Mouse (Mus musculus) heart, postnatal 36 days (tissue): ENCODE results near the gene Kif27. TPM values are rescaled to one million over a fixed set of nuclear protein-coding genes. Genes with fewer than 3 reads are reported as not detected.

Source experiments
- DNase-seq, 2 experiments: peaks; one replicate each; pipeline ENCODE4 v3.0.0; 2021 to 2022
- intact Hi-C: fragments of 180-260 bp; cut with DNase I; formaldehyde crosslinking; loops from one replicate; pipeline ENCODE4 v1.15.1; 2025
- microRNA-seq, 2 experiments: library from miRNA; unstranded; fragments of <30 nt; microRNA quantifications; one replicate each; pipeline ENCODE4 v1.2.0; 2021; ENCODE audit warnings: borderline number of aligned reads in 2 of 2
- total RNA-seq, 2 experiments: library from RNA; stranded (reverse); gene quantifications; 2 replicates each; pipeline ENCODE4 v1.2.3; 2021

The Kif27 gene
- total RNA-seq, 2 experiments from 2014 or later = 0.06 to 0.08 TPM

- intact Hi-C loops = loop anchor here (1.0 kb wide), 3 partner anchors 100 to 301 kb away; no protein-coding TSS in a partner anchor
- DNase-seq = peak; percentile 83 to 90
Measured at GRCm38 (mm10) chr13:58287822-58288221, 71.1 kb downstream of the Kif27 start.

DNA sequence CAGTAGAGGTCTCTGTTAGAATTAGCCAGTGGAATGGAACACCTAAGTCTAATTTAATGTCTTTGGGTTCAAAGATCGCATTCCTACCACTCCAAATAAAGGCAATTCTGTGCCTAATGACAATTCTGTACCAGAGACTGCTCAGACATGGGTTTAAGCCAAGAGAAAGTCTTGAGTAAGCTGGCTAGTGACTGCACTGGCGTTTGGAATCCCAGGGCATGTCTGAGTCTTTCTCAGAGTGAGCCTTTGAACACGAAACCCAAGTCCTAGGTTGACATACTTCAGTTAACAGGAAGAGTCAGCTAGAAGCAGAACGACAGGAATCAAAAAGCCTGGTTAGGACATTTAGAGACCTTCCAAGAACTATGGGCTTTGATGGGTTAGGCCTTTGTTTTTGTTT lies 75.5 kb downstream of the Kif27 start:
- no peak for DNase-seq
- intact Hi-C loops = no loop called here

- DNase-seq = no peak
- intact Hi-C loops = no loop called here
Measured at GRCm38 (mm10) chr13:58281936-58282335, 77.0 kb downstream of the Kif27 start.

DNA sequence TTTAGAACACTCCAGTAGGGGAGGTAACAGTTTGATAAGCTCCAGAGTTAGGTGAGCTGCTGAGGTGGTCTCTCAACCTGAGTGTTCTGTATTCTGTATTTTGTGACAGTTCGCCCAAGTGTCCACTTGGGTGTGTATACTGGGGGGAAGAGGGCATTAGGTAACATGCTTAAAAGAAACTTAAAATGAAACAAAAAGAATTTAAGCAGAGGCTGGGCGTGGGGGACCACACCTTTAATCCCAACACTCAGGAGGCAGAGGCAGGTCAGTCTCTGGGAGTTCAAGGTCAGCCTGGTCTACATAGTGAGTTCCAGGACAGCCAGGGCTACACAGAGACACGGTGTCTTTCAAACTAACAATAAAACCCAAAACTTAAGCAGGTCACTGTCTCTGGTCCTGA lies 78.4 kb downstream of the Kif27 start:
- no peak for DNase-seq
- intact Hi-C loops = no loop called here

- DNase-seq = no peak
- intact Hi-C loops = no loop called here
Measured at GRCm38 (mm10) chr13:58276256-58276655, 82.7 kb downstream of the Kif27 start.

DNA sequence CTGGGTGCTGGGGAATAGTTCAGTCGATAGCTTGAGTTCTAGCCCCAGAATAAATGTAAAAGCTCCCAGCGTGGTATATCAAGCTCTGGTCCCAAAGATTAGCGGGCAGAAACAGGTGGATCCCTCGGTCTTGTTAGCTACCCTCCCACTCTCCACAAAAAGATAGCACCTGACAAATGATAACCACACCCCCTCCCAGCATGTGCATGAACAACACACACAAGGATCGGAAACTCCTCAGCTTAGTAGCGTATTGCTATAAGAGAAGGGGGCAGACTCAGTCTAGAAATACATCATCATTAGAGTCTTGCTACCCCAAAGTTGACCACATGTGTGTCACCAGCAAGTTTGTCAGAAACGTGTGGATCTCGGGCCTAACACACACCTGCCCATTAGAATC lies 83.3 kb downstream of the Kif27 start, which contains the start of gene Gkap1:
Gene Gkap1 (minus strand): TSS at position 101 of the 400 bp plus-strand sequence.
- intact Hi-C loops = no loop called here

GRCm38 (mm10) chr13:58275076-58275475 lies 83.8 kb downstream of the Kif27 start:
- DNase-seq = no peak
- intact Hi-C loops = no loop called here

More for the DNA sequence above, 83.3 kb downstream of the Kif27 start, which contains the start of gene Gkap1:
- no peak for DNase-seq

DNA sequence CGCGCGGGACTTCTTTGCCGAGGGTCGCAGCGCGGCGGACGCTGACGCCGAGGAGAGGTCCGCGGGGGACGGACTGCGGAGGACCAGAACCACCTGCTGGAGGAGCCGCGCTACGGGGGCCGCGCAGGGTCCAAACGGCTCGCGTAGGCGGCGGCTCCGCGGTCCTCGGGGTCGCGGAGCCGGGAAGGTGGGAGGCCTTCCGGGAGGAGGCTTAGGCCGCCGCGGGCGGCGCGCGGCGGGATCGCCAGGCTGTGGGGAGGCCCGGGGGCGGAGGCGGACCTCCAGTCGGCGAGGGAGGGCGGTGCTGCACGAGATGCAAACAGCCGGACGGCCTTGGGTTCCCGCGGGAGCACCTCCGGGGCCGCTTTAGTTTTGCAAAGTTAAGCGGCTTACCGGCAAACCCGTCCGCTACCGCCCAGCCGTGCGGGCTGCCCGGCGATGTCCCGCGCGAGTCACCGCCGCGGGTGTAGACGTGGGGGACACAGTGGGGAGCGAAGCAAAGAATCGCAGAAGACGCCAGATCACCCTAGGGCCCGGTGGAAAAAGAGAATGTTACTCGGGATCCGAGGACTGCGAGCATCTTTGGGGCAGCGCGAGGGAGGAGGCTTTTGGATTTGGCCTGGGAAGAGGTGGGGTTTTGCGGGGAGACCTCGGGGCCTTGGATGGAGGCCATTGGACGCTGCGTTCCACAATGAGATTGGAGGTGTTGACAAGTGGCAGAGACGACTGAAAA lies 84.5 kb downstream of the Kif27 start:
- intact Hi-C loops = no loop called here
- DNase-seq = peak; percentile 70 to 80

GRCm38 (mm10) chr13:58273411-58274258 lies 85.3 kb downstream of the Kif27 start:
- intact Hi-C loops = no loop called here

DNA sequence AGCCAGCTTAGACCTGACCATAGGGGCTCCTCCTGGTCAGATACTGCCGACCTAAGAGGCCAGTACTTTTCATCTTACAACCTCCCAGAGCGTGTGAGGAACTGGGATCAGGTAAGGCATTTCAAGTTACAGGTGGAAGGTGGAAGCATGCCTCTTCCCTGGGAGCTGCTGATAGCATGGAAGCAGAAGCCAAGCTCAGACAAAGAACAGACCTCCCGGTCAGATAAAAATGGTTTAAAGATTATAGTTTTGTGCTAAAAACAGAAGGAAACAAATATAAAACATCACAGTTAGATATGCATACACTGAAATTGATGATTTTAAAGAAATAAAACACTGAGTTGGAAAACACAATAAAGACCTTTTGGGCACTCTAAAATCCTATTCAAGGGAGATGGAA lies 92.1 kb downstream of the Kif27 start:
- intact Hi-C loops = no loop called here
- no peak for DNase-seq

More at GRCm38 (mm10) chr13:58273411-58274258, 85.3 kb downstream of the Kif27 start:
- peak in 1 of 2 experiments; percentile 39 for DNase-seq

DNA sequence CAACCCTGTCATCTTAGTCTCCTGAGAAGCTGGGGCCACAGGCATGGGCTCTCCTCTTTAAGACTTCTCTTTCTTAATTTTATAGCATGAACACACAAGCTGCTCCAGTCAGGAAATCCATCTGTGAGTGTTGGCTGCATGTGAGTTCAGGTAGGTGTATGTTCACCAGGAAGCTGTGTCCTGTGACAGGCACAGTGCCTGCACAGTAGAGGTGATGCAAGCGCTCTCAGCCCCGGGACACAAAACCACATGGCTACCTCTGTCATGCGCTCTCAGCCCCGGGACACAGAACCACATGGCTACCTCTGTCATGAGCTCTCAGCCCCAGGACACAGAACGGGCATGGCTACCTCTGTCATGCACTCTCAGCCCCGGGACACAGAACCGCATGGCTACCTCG lies 95.4 kb downstream of the Kif27 start:
- DNase-seq = no peak
- intact Hi-C loops = no loop called here

GRCm38 (mm10) chr13:58261674-58262073 lies 97.2 kb downstream of the Kif27 start:
- intact Hi-C loops = no loop called here

DNA sequence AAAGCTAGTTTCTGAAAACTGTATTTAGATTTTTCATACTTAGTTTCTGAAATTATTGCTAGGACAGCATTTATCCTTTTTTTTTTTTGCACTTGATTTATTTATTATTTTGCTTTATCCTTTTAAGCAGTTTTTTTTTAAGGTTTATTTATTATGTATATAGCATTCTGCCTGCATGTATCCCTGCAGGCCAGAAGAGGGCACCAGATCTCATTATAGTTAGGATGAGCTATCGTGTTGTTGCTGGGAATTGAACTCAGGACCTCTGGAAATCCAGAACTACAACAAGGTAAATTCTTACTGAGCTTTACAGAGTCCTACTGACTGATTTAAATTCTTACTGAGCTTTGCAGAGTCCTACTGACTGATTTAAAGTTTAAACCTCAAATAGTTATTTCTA lies 105.7 kb downstream of the Kif27 start:
- intact Hi-C loops = no loop called here
- no peak for DNase-seq

More at GRCm38 (mm10) chr13:58261674-58262073, 97.2 kb downstream of the Kif27 start:
- no peak for DNase-seq

- no peak for DNase-seq
- intact Hi-C loops = no loop called here
Measured at GRCm38 (mm10) chr13:58248957-58249356, 110.0 kb downstream of the Kif27 start.

Small RNAs within 50 kb of the gene (microRNA-seq; reads per million reads assigned to microRNA genes)
- gene Mir6369 (0 reads per million in 2 experiments), gene Mir7-1 (18.8 to 19.5 reads per million in 2 experiments)

Other genes starting within 250 kb of the Kif27 start
- 1 to 10 TPM; 1.7 to 2.5 TPM for gene Klhl3, start 245.5 kb downstream of the Kif27 start, total RNA-seq
- gene Hnrnpa0, start 230.6 kb downstream of the Kif27 start, total RNA-seq = 10 to 100 TPM; 62.0 to 76.3 TPM
- 10 to 100 TPM; 25.0 to 26.6 TPM for gene Idnk, start 201.5 kb downstream of the Kif27 start, total RNA-seq
- gene Ubqln1, start 143.5 kb downstream of the Kif27 start, total RNA-seq = 10 to 100 TPM; 47.8 to 49.6 TPM
- 10 to 100 TPM; 21.7 to 23.5 TPM for gene Gkap1, start 83.4 kb downstream of the Kif27 start, total RNA-seq
- gene 2210016F16Rik, start 26.1 kb upstream of the Kif27 start, total RNA-seq = 10 to 100 TPM; 14.8 to 17.1 TPM
- gene Rmi1, start 43.1 kb upstream of the Kif27 start, total RNA-seq = 10 to 100 TPM in 1 of 2 experiments, 1 to 10 TPM in 1; 8.6 to 10.1 TPM
- 100 to 1,000 TPM; 414 to 472 TPM for gene Hnrnpk, start 44.2 kb upstream of the Kif27 start, total RNA-seq